8 mouse cellular contexts compared by ENCODE assay signal in genomic region chr17:47010722-47011660, GRCm38 (mm10). TPM values are rescaled to one million over a fixed set of nuclear protein-coding genes. Genes with fewer than 3 reads are reported as not detected.
A peak's percentile ranks its signal among the peaks of the same experiment; 100 is the strongest.
DNase-seq lines count a peak whose midpoint lies in the region; ATAC-seq and TF ChIP-seq lines count a peak whose summit lies in the region.

No protein-coding gene starts in this region.

- H3K4me2 ChIP-seq in heart, embryonic 13.5 days = peak overlapping the region; percentile 85
- H3K4me2 ChIP-seq in liver, embryonic 13.5 days = peak overlapping the region; percentile 81
- H3K4me2 ChIP-seq in stomach, postnatal 0 days (replicated peaks; ENCODE audit: low read depth) = peak overlapping the region; percentile 62

- DNase-seq in CD4-positive helper T cell, adult 2 months (ENCODE audit: low read depth, low spot score) = peak; percentile 85
- peak; percentile 86 for DNase-seq in kidney, postnatal 10 days
- peak; percentile 65 for DNase-seq in liver, embryonic 13.5 days
- peak; percentile 62 to 66 for DNase-seq in natural killer cell, adult 2 months (ENCODE audit: low spot score in 2 of 2)
- peak; percentile 81 for DNase-seq in stomach, postnatal 0 days (ENCODE audit: low spot score)

- ATAC-seq in heart, embryonic 13.5 days (ENCODE audit: extremely low read depth, insufficient number of reproducible peaks, low FRiP score, low TSS enrichment) = no peak
- peak; percentile 48 for ATAC-seq in liver, embryonic 13.5 days (ENCODE audit: low read depth)
- ATAC-seq in stomach, postnatal 0 days (ENCODE audit: low FRiP score, low TSS enrichment) = peak; percentile 79

- no peak for TF ChIP-seq EP300 in stomach, postnatal 0 days (optimal IDR thresholded peaks at IDR 0.05)

- 0 out of 2 replicates have a peak, but pooled peaks cover 3% of the 10 kb centered on the region for H3K9me3 ChIP-seq in heart, embryonic 13.5 days
- no peaks in the 10 kb centered on the region for H3K9me3 ChIP-seq in liver, embryonic 13.5 days (replicated peaks)
- no peaks in the 10 kb centered on the region for H3K9me3 ChIP-seq in stomach, postnatal 0 days (ENCODE audit: control insufficient read depth, low read length)

- peak overlapping the region; percentile 67; the same call in 1 of the 2 replicates for H3K9ac ChIP-seq in heart, embryonic 13.5 days
- peak overlapping the region; percentile 98 for H3K9ac ChIP-seq in liver, embryonic 13.5 days
- H3K9ac ChIP-seq in stomach, postnatal 0 days (ENCODE audit: low read length) = no peak overlapping the region

- peak overlapping the region; percentile 94 for H3K4me3 ChIP-seq in bone marrow, adult 2 months (replicated peaks; ENCODE audit: control insufficient read depth, low read depth, low read length)
- H3K4me3 ChIP-seq in embryonic fibroblast, embryonic 13.5 days (ENCODE audit: insufficient read depth, low read length) = peak overlapping the region; percentile 33
- H3K4me3 ChIP-seq in heart, embryonic 13.5 days = peak overlapping the region; percentile 94
- peak overlapping the region; percentile 97 for H3K4me3 ChIP-seq in liver, embryonic 13.5 days (replicated peaks)
- H3K4me3 ChIP-seq in stomach, postnatal 0 days (ENCODE audit: low read depth, low read length) = peak overlapping the region; percentile 99

- H3K27ac ChIP-seq in bone marrow, adult 2 months (ENCODE audit: control insufficient read depth, insufficient read depth, low read depth, low read length, poor library complexity) = no peak overlapping the region; the same call in 1 of the 2 replicates
- peak overlapping the region; percentile 84 for H3K27ac ChIP-seq in embryonic fibroblast, embryonic 13.5 days (ENCODE audit: insufficient read depth, low read length)
- peak overlapping the region; percentile 99 for H3K27ac ChIP-seq in heart, embryonic 13.5 days (replicated peaks)
- H3K27ac ChIP-seq in liver, embryonic 13.5 days = peak overlapping the region; percentile 94
- peak overlapping the region; percentile 99; the same call in 1 of the 2 replicates for H3K27ac ChIP-seq in stomach, postnatal 0 days (replicated peaks)

- H3K36me3 ChIP-seq in heart, embryonic 13.5 days = peaks cover 13% of the 10 kb centered on the region
- H3K36me3 ChIP-seq in liver, embryonic 13.5 days = peaks cover 14% of the 10 kb centered on the region
- H3K36me3 ChIP-seq in stomach, postnatal 0 days (ENCODE audit: control insufficient read depth, insufficient read depth, low read length) = no peaks in the 10 kb centered on the region

- TF ChIP-seq CTCF in bone marrow, adult 2 months (IDR thresholded peaks at IDR 0.05; ENCODE audit: control insufficient read depth, insufficient read depth, low read length) = no peak
- no peak for TF ChIP-seq CTCF in embryonic fibroblast, embryonic 13.5 days (IDR thresholded peaks at IDR 0.05; ENCODE audit: borderline replicate concordance, insufficient read depth, low read length)
- no peak for TF ChIP-seq CTCF in stomach, postnatal 0 days (IDR thresholded peaks at IDR 0.05; ENCODE audit: low read depth)

- no peaks in the 10 kb centered on the region; the same call in 1 of the 2 replicates for H3K4me1 ChIP-seq in bone marrow, adult 2 months (ENCODE audit: control insufficient read depth, insufficient read depth, low read length)
- peaks cover 2% of the 10 kb centered on the region; the same call in 1 of the 2 replicates for H3K4me1 ChIP-seq in embryonic fibroblast, embryonic 13.5 days (ENCODE audit: control insufficient read depth, insufficient read depth, low read length)
- H3K4me1 ChIP-seq in heart, embryonic 13.5 days = peaks cover 28% of the 10 kb centered on the region
- peaks cover 43% of the 10 kb centered on the region for H3K4me1 ChIP-seq in liver, embryonic 13.5 days (replicated peaks)
- no peaks in the 10 kb centered on the region for H3K4me1 ChIP-seq in stomach, postnatal 0 days (replicated peaks; ENCODE audit: control insufficient read depth, insufficient read depth)

- H3K27me3 ChIP-seq in heart, embryonic 13.5 days (replicated peaks) = peaks cover 7% of the 10 kb centered on the region
- peaks cover 7% of the 10 kb centered on the region; the same call in 1 of the 2 replicates for H3K27me3 ChIP-seq in liver, embryonic 13.5 days
- H3K27me3 ChIP-seq in stomach, postnatal 0 days (ENCODE audit: control insufficient read depth, insufficient read depth, low read length) = no peaks in the 10 kb centered on the region

- TF ChIP-seq POLR2A in bone marrow, adult 2 months (IDR thresholded peaks at IDR 0.05; ENCODE audit: borderline replicate concordance, control insufficient read depth, low read depth, low read length) = peak; percentile 49; the same call in 1 of the 2 replicates
- TF ChIP-seq POLR2A in embryonic fibroblast, embryonic 13.5 days (IDR thresholded peaks at IDR 0.05; ENCODE audit: low read depth, low read length) = peak; percentile 74

- 12% methylated on average over 25 of the region's 25 CpGs for WGBS in bone marrow, adult 2 months
- WGBS in heart, embryonic 13.5 days = 11% methylated on average over 25 of the region's 25 CpGs
- 11% methylated on average over 25 of the region's 25 CpGs for WGBS in liver, embryonic 13.5 days (ENCODE audit: insufficient replicate concordance)
- WGBS in stomach, postnatal 0 days = 12% methylated on average over 25 of the region's 25 CpGs

RNA-seq across cellular contexts. Expression of gene Ubr2, which starts 0.6 kb away (rescaled TPM):
- polyA plus RNA-seq in bone marrow, adult 2 months (2011; ENCODE audit: insufficient read depth, insufficient read length, low replicate concordance, missing spikeins) = 21.7 and 49.0 TPM in 2 replicates
- polyA plus RNA-seq in embryonic fibroblast, embryonic 13.5 days (2011; ENCODE audit: insufficient read length, low read depth, missing spikeins) = 69.1 and 71.8 TPM in 2 replicates
- polyA plus RNA-seq in heart, embryonic 13.5 days (2015; fragmentation: Nextera tagmentation; extraction: Ambion mirVana) = 12.2 and 13.9 TPM in 2 replicates
- 7.0 and 7.8 TPM in 2 replicates for polyA plus RNA-seq in liver, embryonic 13.5 days (2015; fragmentation: Nextera tagmentation; extraction: Ambion mirVana)
- 5.9 and 6.1 TPM in 2 replicates for polyA plus RNA-seq in stomach, postnatal 0 days (2015; fragmentation: Nextera tagmentation; extraction: Ambion mirVana)

Comparison
In these comparisons a context has a peak if more than half of its experiments do, and no peak if none do; other contexts are left out.
1. H3K4me3 ChIP-seq: peak in every context shown above with its lines; median percentile 99 in stomach, postnatal 0 days; 97 in liver, embryonic 13.5 days; 94 in bone marrow, adult 2 months; 94 in heart, embryonic 13.5 days; 33 in embryonic fibroblast, embryonic 13.5 days.